Mouse (Mus musculus) stomach, postnatal 0 days (tissue): ENCODE measurements around the gene Garem2.

ENCODE experiments used
- CTCF ChIP-seq: IDR thresholded peaks from 2 replicates; pipeline ENCODE4 v1.5.1; 2016; ENCODE audit warnings: antibody characterized with exemption, low read depth, mild to moderate bottlenecking, moderate library complexity
- EP300 ChIP-seq: optimal IDR thresholded peaks from 2 replicates; pipeline ENCODE3; 2016; ENCODE audit warnings: antibody characterized with exemption

- no peak for TF ChIP-seq CTCF
- no peak for TF ChIP-seq EP300
Measured at GRCm38 (mm10) chr5:30095731-30096130, 9.2 kb upstream of the Garem2 start.
